Mouse (Mus musculus) forebrain, embryonic 16.5 days (tissue): ENCODE data around the gene Rab5c. TPM values are rescaled to one million over a fixed set of nuclear protein-coding genes. Genes with fewer than 3 reads are reported as not detected.

ENCODE experiments used
- ATAC-seq: fragments of 200-750 bp; cut with Nextera tagmentation; 2 replicates; pipeline ENCODE4 v1.8.0; 2017; ENCODE audit warnings: mild to moderate bottlenecking, moderate library complexity
- H3K27ac ChIP-seq: fragments of 300-500 bp; sonication (generic); 2 replicates; pipeline ENCODE4 v1.5.1; 2014; ENCODE audit warnings: low read length, control low read depth
- H3K27me3 ChIP-seq: fragments of 300-500 bp; sonication (generic); replicated peaks from 2 replicates; pipeline ENCODE4 v1.6.1; 2014; ENCODE audit warnings: low read length; ENCODE audit not compliant: control insufficient read depth, insufficient read depth
- H3K36me3 ChIP-seq: fragments of 300-500 bp; sonication (generic); 2 replicates; pipeline ENCODE4 v1.6.1; 2014; ENCODE audit not compliant: control insufficient read depth, insufficient read depth
- H3K4me1 ChIP-seq: fragments of 300-500 bp; sonication (generic); replicated peaks from 2 replicates; pipeline ENCODE4 v1.6.1; 2014; ENCODE audit warnings: low read length; ENCODE audit not compliant: control insufficient read depth, insufficient read depth
- H3K4me2 ChIP-seq: fragments of 300-500 bp; sonication (generic); 2 replicates; pipeline ENCODE4 v1.6.1; 2014; ENCODE audit warnings: mild to moderate bottlenecking, low read length, control low read depth
- H3K4me3 ChIP-seq: fragments of 300-500 bp; sonication (generic); replicated peaks from 2 replicates; pipeline ENCODE4 v1.5.1; 2014; ENCODE audit warnings: mild to moderate bottlenecking, low read length, control low read depth
- H3K9ac ChIP-seq: fragments of 300-500 bp; sonication (generic); replicated peaks from 2 replicates; pipeline ENCODE4 v1.6.1; 2014; ENCODE audit warnings: low read depth, low read length, control low read depth
- H3K9me3 ChIP-seq: fragments of 300-500 bp; sonication (generic); 2 replicates; pipeline ENCODE4 v1.6.1; 2016; ENCODE audit warnings: low read length; ENCODE audit not compliant: control insufficient read depth
- WGBS: fragments of 180-500 bp; shearing (Covaris S2); extraction: QIAGEN DNeasy Blood & Tissue Kit; methylation state at CpG from one replicate; pipeline ENCODE4 v1.1.7; 2014; 5-methylcytosine and 5-hydroxymethylcytosine counted together
- polyA plus RNA-seq: library from polyadenylated mRNA; unstranded; fragments of >200 nt; fragmentation: Nextera tagmentation; extraction: Ambion mirVana; gene quantifications from 2 replicates; pipeline ENCODE4 v1.2.1, GENCODE M21; 2015

Gene Rab5c
- polyA plus RNA-seq, result 37.6 and 38.9 TPM in 2 replicates

GRCm38 (mm10) chr11:100738066-100738604 lies at the start of gene Rab5c:
Gene Rab5c (minus strand): TSS chr11:100738215.
- peak within 1 kb of the TSS; percentile 86 for H3K9ac ChIP-seq
- H3K4me1 ChIP-seq, result peaks cover 21% of the 10 kb centered on the region
- H3K27ac ChIP-seq, result peak within 1 kb of the TSS; percentile 88
- ATAC-seq, result peak; percentile 100
- no peaks in the 10 kb centered on the region for H3K27me3 ChIP-seq
- H3K4me2 ChIP-seq, result peak within 1 kb of the TSS; percentile 89
- H3K9me3 ChIP-seq, result no peaks in the 10 kb centered on the region
- WGBS, result under 1% methylated on average over 38 of the region's 39 CpGs
- H3K36me3 ChIP-seq, result no peaks in the 10 kb centered on the region; the same call in 1 of the 2 replicates
- peak within 1 kb of the TSS; percentile 83 for H3K4me3 ChIP-seq

DNA sequence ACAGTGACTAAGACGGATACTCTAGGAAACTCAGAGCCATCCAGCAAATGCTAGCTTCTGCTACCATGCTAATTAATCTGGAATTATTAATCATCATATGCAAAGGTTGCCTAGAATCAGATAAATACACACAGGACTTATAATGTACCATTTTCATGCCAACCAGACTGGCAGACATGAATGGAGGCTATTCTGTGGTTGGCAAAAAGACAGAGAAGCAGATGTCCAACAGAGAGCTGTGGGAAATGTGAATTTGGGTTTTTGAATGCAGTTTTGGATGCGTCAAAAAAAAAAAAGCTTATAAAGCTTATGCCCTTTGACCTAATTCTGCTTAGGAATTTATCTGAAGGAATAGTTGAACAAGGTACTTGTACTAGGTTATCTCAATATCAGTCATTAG lies 47.8 kb upstream of the Rab5c start:
- Histone ChIP-seq H3K9me3 (no peaks in the 10 kb centered on the region), H3K4me1 (no peaks in the 10 kb centered on the region), H3K36me3 (peaks cover 2% of the 10 kb centered on the region; the same call in 1 of the 2 replicates), H3K9ac (no peak overlapping the region), H3K27ac (no peak overlapping the region), H3K4me2 (no peak overlapping the region), H3K4me3 (no peak overlapping the region), H3K27me3 (no peaks in the 10 kb centered on the region)
- WGBS, result 69% methylated on average over 2 of the region's 2 CpGs
- no peak for ATAC-seq

- H3K36me3 ChIP-seq, result peaks cover 2% of the 10 kb centered on the region; the same call in 1 of the 2 replicates
- ATAC-seq, result no peak
- no peak overlapping the region for H3K27ac ChIP-seq
- H3K4me2 ChIP-seq, result no peak overlapping the region
- H3K4me3 ChIP-seq, result no peak overlapping the region
- H3K27me3 ChIP-seq, result no peaks in the 10 kb centered on the region
- H3K9me3 ChIP-seq, result no peaks in the 10 kb centered on the region
- 77% methylated on average over 8 of the region's 8 CpGs for WGBS
- no peaks in the 10 kb centered on the region for H3K4me1 ChIP-seq
- H3K9ac ChIP-seq, result no peak overlapping the region
Measured at GRCm38 (mm10) chr11:100784286-100784685, 46.3 kb upstream of the Rab5c start.

- no peaks in the 10 kb centered on the region for H3K27me3 ChIP-seq
- ATAC-seq, result no peak
- WGBS, result 90% methylated on average over 13 of the region's 13 CpGs
- H3K27ac ChIP-seq, result no peak overlapping the region
- H3K9ac ChIP-seq, result no peak overlapping the region
- no peaks in the 10 kb centered on the region for H3K9me3 ChIP-seq
- H3K4me2 ChIP-seq, result no peak overlapping the region
- H3K4me1 ChIP-seq, result no peaks in the 10 kb centered on the region
- no peak overlapping the region for H3K4me3 ChIP-seq
- H3K36me3 ChIP-seq, result peaks cover 2% of the 10 kb centered on the region; the same call in 1 of the 2 replicates
Measured at GRCm38 (mm10) chr11:100782568-100782967, 44.6 kb upstream of the Rab5c start.

DNA sequence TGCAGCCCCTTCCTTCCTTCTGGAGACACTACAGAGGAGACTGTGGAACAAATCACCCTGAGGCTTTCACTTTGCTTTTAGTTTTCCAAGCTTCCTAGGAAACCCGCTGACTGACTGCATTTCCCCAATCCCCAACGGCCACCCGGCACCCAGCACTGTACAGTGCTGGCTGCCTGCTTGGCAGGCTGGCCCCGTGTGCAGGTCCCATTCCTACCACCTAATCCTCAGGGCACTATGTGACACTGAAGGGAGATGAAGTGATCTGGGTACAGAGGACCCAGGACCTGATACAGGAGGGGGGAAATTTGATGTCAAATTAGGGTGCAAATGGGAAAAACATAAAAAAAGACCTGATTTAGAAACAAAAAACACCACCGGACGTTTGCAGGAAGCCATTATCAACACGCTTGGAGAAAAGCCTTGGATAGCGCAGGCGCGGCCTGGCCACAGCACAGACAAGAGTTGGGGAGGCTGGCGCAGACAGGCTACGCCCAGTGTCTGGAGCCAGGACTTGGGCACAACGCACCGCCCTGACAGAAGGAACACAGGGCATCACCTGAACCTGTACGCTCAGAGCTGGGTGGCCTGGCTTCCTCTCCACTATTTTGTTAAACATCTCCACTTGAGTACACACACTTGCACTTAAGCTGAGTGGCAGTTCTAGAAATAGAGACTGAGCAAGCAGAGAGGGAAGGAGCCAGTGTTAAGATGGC lies 43.9 kb upstream of the Rab5c start:
- no peak for ATAC-seq
- no peak overlapping the region for H3K27ac ChIP-seq
- H3K36me3 ChIP-seq, result peaks cover 2% of the 10 kb centered on the region; the same call in 1 of the 2 replicates
- no peaks in the 10 kb centered on the region for H3K27me3 ChIP-seq
- H3K9me3 ChIP-seq, result no peaks in the 10 kb centered on the region
- H3K4me3 ChIP-seq, result no peak overlapping the region
- no peak overlapping the region for H3K9ac ChIP-seq
- H3K4me2 ChIP-seq, result no peak overlapping the region
- 92% methylated on average over 15 of the region's 15 CpGs for WGBS
- H3K4me1 ChIP-seq, result no peaks in the 10 kb centered on the region

DNA sequence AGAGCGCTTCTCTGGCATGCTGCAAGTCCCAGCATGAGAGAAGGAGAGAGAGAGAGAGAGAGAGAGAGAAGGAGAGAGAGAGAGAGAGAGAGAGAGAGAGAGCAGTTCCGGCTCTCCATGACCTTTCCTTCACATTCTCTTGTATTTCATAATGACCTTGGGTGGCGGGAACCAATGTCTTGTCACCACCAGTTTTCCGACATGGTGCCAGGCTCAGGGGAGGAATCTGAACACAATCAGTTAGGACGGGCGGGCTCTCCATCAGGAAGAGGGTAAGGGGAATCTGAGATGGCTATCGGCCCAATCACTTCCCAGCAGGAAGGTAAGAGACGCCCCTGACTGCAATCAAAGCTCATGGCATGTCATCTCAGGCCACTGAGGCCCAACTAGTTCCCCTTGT lies 42.2 kb upstream of the Rab5c start:
- Histone ChIP-seq H3K9ac (no peak overlapping the region), H3K36me3 (peaks cover 2% of the 10 kb centered on the region; the same call in 1 of the 2 replicates), H3K4me3 (no peak overlapping the region), H3K4me2 (no peak overlapping the region), H3K4me1 (no peaks in the 10 kb centered on the region), H3K27ac (no peak overlapping the region), H3K9me3 (no peaks in the 10 kb centered on the region), H3K27me3 (no peaks in the 10 kb centered on the region)
- no peak for ATAC-seq
- 78% methylated on average over 8 of the region's 8 CpGs for WGBS

GRCm38 (mm10) chr11:100778069-100778468 lies 40.1 kb upstream of the Rab5c start:
- H3K4me3 ChIP-seq, result no peak overlapping the region
- WGBS, result 80% methylated on average over 3 of the region's 3 CpGs
- H3K27me3 ChIP-seq, result no peaks in the 10 kb centered on the region
- H3K27ac ChIP-seq, result no peak overlapping the region
- no peaks in the 10 kb centered on the region for H3K9me3 ChIP-seq
- peaks cover 1% of the 10 kb centered on the region; the same call in 1 of the 2 replicates for H3K36me3 ChIP-seq
- no peak overlapping the region for H3K4me2 ChIP-seq
- H3K9ac ChIP-seq, result no peak overlapping the region
- H3K4me1 ChIP-seq, result no peaks in the 10 kb centered on the region
- no peak for ATAC-seq

DNA sequence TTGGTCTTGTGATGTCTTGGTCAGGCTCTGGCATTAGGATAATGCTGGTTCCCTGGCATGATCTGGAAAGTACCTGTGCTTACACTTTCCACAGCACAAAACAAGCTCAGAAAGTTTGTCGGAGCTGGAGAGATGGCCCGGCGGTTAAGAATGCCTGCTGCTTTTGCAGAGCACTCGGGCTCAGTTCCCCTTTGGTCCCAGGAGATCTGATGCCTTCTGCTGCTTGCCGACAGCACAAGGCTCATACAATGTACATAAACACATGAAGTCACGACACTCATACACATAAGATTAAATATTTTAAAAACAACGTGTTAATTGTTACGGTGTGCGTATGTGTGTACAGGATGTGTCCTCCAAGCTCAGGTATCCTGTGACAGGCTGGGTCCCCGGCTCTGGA lies 37.9 kb upstream of the Rab5c start:
- peaks cover 2% of the 10 kb centered on the region for H3K4me1 ChIP-seq
- H3K36me3 ChIP-seq, result no peaks in the 10 kb centered on the region
- no peak for ATAC-seq
- 90% methylated on average over 10 of the region's 10 CpGs for WGBS
- no peak overlapping the region for H3K9ac ChIP-seq
- H3K9me3 ChIP-seq, result no peaks in the 10 kb centered on the region
- H3K4me2 ChIP-seq, result no peak overlapping the region
- H3K27ac ChIP-seq, result no peak overlapping the region
- no peaks in the 10 kb centered on the region for H3K27me3 ChIP-seq
- no peak overlapping the region for H3K4me3 ChIP-seq

- Histone ChIP-seq H3K27me3 (no peaks in the 10 kb centered on the region), H3K4me3 (no peak overlapping the region), H3K4me2 (no peak overlapping the region), H3K4me1 (peaks cover 7% of the 10 kb centered on the region), H3K9ac (no peak overlapping the region), H3K36me3 (no peaks in the 10 kb centered on the region), H3K9me3 (no peaks in the 10 kb centered on the region), H3K27ac (no peak overlapping the region)
- 86% methylated on average over 4 of the region's 4 CpGs for WGBS
- ATAC-seq, result no peak
Measured at GRCm38 (mm10) chr11:100774261-100774660, 36.2 kb upstream of the Rab5c start.
